Mouse (Mus musculus): ENCODE measurements around the gene Ccdc115. TPM values are rescaled to one million over a fixed set of nuclear protein-coding genes. Genes with fewer than 3 reads are reported as not detected.

Ccdc115 gene
- polyA plus RNA-seq, 1 experiment from 2014 or later = 47.0 TPM

DNA sequence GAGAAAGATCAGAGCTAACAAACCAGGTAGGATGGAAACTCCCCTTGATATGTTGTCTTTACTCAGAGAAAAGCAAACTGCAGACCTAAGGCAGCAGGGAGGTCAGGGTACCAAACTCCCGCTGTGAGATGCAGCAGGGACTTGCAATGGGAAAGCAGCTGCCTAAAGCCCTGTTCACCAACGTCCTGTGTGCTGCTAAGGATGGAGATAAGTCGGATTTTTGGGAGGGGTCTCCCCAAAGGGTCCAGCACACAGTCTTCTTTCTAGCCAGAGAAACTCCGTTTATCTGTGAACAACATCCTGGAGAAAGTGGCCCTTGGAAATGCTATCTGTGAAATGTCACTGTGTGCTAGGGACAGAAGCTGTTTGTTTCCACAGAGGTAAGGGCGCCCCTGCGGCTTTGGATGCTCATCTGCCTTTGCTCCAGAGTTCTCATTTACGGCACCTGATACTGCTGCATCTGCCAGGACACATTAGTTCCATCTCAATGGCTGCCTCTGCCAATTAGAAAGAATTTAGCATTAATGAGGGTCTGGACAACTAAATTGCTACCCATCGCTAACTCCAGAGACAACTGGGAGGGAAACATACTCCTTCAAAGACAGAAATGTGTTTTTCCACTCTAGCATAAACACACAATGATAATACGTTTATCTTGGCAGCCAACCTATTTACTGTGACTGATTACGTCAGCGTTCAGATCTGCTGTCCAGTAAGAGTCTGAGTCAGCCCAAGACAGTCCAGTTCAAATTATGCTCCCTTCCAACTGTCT lies 40.1 kb downstream of the Ccdc115 start:
- WGBS = 36% methylated on average over 11 of the region's 11 CpGs
- H3K4me2 ChIP-seq (ENCODE audit: low read depth, low read length) = no peak overlapping the region
- no peak overlapping the region for H3K4me3 ChIP-seq (ENCODE audit: low read length)
- no peaks in the 10 kb centered on the region for H3K27me3 ChIP-seq (ENCODE audit: control insufficient read depth, insufficient read depth, low read length)
- no peaks in the 10 kb centered on the region for H3K9me3 ChIP-seq (replicated peaks; ENCODE audit: control insufficient read depth, low read length)
- no peak for ATAC-seq (replicated peaks; ENCODE audit: extremely low read depth, insufficient read depth, low FRiP score)
- no peaks in the 10 kb centered on the region for H3K4me1 ChIP-seq (ENCODE audit: control insufficient read depth, insufficient read depth, low read length)
- H3K27ac ChIP-seq (ENCODE audit: low read length) = no peak overlapping the region
- no peaks in the 10 kb centered on the region for H3K36me3 ChIP-seq (ENCODE audit: control insufficient read depth, insufficient read depth)
- H3K9ac ChIP-seq (ENCODE audit: low read length) = no peak overlapping the region

DNA sequence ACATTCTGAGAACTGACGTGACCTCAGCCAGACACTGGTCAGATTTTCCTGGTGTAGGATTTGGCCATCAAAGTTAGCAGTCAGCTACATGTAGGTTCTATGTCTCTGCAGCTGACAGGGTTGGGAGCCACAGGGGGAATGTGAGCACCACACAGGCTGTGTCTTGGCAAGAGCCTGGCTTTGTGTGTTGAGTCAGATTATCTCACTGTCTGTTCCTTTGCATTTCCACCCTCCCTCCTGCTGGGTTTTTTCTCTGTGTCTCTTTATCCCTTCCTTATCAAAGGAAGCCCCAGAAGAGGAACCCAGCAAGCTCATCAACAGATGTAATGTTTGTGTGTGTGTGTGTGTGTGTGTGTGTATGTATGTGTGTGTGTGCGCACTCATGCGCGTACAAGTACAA lies 43.2 kb downstream of the Ccdc115 start:
- H3K9me3 ChIP-seq (replicated peaks; ENCODE audit: control insufficient read depth, low read length) = no peaks in the 10 kb centered on the region
- H3K9ac ChIP-seq (ENCODE audit: low read length) = no peak overlapping the region
- no peak overlapping the region for H3K4me3 ChIP-seq (ENCODE audit: low read length)
- H3K27me3 ChIP-seq (ENCODE audit: control insufficient read depth, insufficient read depth, low read length) = no peaks in the 10 kb centered on the region
- H3K27ac ChIP-seq (ENCODE audit: low read length) = no peak overlapping the region
- no peaks in the 10 kb centered on the region for H3K36me3 ChIP-seq (ENCODE audit: control insufficient read depth, insufficient read depth)
- no peak for ATAC-seq (replicated peaks; ENCODE audit: extremely low read depth, insufficient read depth, low FRiP score)
- no peaks in the 10 kb centered on the region for H3K4me1 ChIP-seq (ENCODE audit: control insufficient read depth, insufficient read depth, low read length)
- 76% methylated on average over 4 of the region's 4 CpGs for WGBS
- H3K4me2 ChIP-seq (ENCODE audit: low read depth, low read length) = no peak overlapping the region

DNA sequence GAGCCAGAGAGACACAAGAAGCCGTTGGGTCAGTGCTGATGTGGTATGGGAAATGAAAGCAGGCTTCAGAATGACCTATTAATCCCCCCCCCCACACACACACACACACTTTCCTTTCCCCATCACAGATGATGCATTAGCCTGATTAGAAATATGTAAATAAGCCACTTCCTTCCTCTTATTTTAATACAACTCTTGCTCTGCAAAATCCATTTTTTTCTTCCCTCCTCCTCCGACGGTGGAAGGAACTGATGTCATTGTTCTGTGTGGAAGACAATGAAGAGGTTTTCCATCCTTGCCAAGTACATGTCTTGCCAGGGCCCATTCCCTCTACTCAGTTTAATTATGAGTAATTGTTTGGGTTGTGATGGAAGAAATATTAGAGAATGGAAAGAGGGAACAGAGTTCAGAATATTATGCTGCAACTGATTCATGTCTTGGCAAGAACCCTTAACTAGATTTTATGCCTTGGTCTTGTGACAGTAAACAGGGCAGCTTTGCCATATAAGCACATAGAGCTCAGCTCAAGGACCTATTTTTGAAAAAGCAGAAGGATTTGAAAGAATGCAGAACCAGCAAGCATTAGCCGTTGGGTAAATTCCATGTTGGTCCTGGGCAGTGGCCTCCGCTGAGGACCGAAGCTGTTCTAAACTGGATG lies 50.1 kb downstream of the Ccdc115 start:
- WGBS = 58% methylated on average over 6 of the region's 6 CpGs
- Histone ChIP-seq H3K4me1 (ENCODE audit: control insufficient read depth, insufficient read depth, low read length) (0 out of 2 replicates have a peak, but pooled peaks cover 4% of the 10 kb centered on the region), H3K4me3 (ENCODE audit: low read length) (no peak overlapping the region), H3K36me3 (ENCODE audit: control insufficient read depth, insufficient read depth) (no peaks in the 10 kb centered on the region), H3K9ac (ENCODE audit: low read length) (no peak overlapping the region), H3K4me2 (ENCODE audit: low read depth, low read length) (no peak overlapping the region), H3K9me3 (replicated peaks; ENCODE audit: control insufficient read depth, low read length) (no peaks in the 10 kb centered on the region), H3K27me3 (ENCODE audit: control insufficient read depth, insufficient read depth, low read length) (no peaks in the 10 kb centered on the region), H3K27ac (ENCODE audit: low read length) (peak overlapping the region; percentile 69)
- ATAC-seq (replicated peaks; ENCODE audit: extremely low read depth, insufficient read depth, low FRiP score) = peak; percentile 67

DNA sequence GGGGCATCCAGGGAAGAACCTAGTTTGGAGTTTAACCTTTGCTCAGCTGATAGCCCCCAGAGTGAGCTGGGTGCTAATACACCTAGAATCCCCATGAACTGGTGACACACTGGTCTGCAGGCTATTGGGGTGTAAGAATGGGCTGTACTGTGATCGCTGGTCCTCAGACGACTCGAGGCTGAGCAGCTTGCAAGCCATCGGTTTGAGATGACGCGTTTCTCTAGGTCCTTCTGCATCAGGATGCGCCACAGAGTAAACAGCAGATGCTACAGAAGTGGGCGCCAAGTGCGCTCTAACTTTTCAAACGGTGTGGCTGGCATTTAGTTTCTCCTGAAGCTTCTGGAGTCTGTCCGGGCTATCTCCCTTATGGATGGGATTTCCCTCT lies 50.6 kb downstream of the Ccdc115 start:
- H3K27ac ChIP-seq (ENCODE audit: low read length) = peak overlapping the region; percentile 69
- no peaks in the 10 kb centered on the region for H3K36me3 ChIP-seq (ENCODE audit: control insufficient read depth, insufficient read depth)
- 79% methylated on average over 11 of the region's 11 CpGs for WGBS

DNA sequence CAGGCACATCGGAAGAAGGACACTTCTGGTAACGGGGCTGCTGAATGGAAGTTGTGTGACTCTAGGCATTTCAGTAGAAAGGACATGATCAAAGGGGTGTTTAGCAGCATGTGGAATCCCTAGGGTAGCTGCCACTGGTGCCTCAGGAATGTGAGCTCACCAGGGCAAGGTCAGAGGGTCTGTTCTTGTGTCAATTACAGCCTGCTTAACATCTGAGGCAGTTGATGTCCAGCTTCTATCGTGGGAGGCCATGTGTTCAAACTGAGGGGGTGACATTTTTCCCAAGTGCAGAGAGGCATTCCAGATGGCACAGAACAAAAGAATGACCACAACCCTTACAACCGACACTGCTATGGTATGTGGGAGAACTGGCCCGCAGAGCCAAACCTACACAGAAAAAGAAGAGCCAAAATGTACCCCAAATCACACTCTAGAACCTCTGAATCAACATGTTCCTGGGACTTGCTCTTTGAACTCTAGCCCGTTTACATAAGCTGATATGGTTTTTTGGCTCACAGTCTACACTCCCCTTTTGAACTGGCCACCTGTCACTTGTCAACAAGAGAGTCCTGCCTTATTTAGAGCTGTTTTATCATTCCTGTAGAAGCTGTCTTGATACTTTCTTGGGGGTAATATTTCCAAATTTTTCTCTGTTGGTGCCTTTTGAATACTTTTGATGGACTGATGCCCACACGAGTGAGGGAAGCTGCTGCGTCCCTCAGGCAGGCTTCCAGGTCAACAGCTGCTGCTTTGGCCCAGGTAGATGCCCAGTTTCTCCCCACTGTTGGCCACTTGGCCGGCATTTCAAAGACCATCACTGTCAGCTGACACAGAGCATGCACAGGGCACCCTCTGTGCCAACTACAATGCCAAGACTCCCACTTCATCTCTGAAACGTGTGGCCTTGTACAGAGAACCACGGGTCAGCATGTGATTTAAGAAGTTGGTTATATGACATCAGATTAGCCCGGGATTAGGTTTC lies 51.8 kb downstream of the Ccdc115 start:
- Histone ChIP-seq H3K36me3 (ENCODE audit: control insufficient read depth, insufficient read depth) (no peaks in the 10 kb centered on the region), H3K4me2 (ENCODE audit: low read depth, low read length) (no peak overlapping the region), H3K4me1 (ENCODE audit: control insufficient read depth, insufficient read depth, low read length) (0 out of 2 replicates have a peak, but pooled peaks cover 4% of the 10 kb centered on the region), H3K9me3 (replicated peaks; ENCODE audit: control insufficient read depth, low read length) (no peaks in the 10 kb centered on the region), H3K4me3 (ENCODE audit: low read length) (no peak overlapping the region), H3K9ac (ENCODE audit: low read length) (no peak overlapping the region), H3K27ac (ENCODE audit: low read length) (no peak overlapping the region), H3K27me3 (ENCODE audit: control insufficient read depth, insufficient read depth, low read length) (no peaks in the 10 kb centered on the region)
- no peak for ATAC-seq (replicated peaks; ENCODE audit: extremely low read depth, insufficient read depth, low FRiP score)
- WGBS = 60% methylated on average over 12 of the region's 12 CpGs

More for the DNA sequence above, 50.6 kb downstream of the Ccdc115 start:
- Histone ChIP-seq H3K9me3 (replicated peaks; ENCODE audit: control insufficient read depth, low read length) (no peaks in the 10 kb centered on the region), H3K27me3 (ENCODE audit: control insufficient read depth, insufficient read depth, low read length) (no peaks in the 10 kb centered on the region), H3K4me1 (ENCODE audit: control insufficient read depth, insufficient read depth, low read length) (0 out of 2 replicates have a peak, but pooled peaks cover 4% of the 10 kb centered on the region), H3K4me3 (ENCODE audit: low read length) (no peak overlapping the region), H3K4me2 (ENCODE audit: low read depth, low read length) (peak overlapping the region; percentile 18; the same call in 1 of the 2 replicates), H3K9ac (ENCODE audit: low read length) (no peak overlapping the region)
- ATAC-seq (replicated peaks; ENCODE audit: extremely low read depth, insufficient read depth, low FRiP score) = 0 out of 2 replicates have a peak, but pooled peaks have one; percentile 23

Small RNA genes within 50 kb of the gene (microRNA-seq; reads per million reads assigned to microRNA genes)
- 2.0 reads per million, percentile 4 among the genes with 10 or more reads in this experiment for gene Mir5103

Other genes starting within 250 kb of the Ccdc115 start
- 60.3 and 64.9 TPM in 2 replicates for gene Imp4, start 179 bp upstream of the Ccdc115 start, polyA plus RNA-seq (2015; fragmentation: Nextera tagmentation; extraction: Ambion mirVana)
- 18.1 and 25.8 TPM in 2 replicates for gene Ptpn18, start 20.1 kb upstream of the Ccdc115 start, polyA plus RNA-seq (2015; fragmentation: Nextera tagmentation; extraction: Ambion mirVana)
- not detected in 2 replicates for gene Prss39, start 58.7 kb upstream of the Ccdc115 start, polyA plus RNA-seq (2015; fragmentation: Nextera tagmentation; extraction: Ambion mirVana)
- not detected in 2 replicates for gene Cfc1, start 96.0 kb upstream of the Ccdc115 start, polyA plus RNA-seq (2015; fragmentation: Nextera tagmentation; extraction: Ambion mirVana)
- gene Prss40, start 121.3 kb upstream of the Ccdc115 start, polyA plus RNA-seq (2015; fragmentation: Nextera tagmentation; extraction: Ambion mirVana) = not detected in 2 replicates
- gene Amer3, start 140.0 kb upstream of the Ccdc115 start, polyA plus RNA-seq (2015; fragmentation: Nextera tagmentation; extraction: Ambion mirVana) = 0.04 and 0.07 TPM in 2 replicates